Mouse (Mus musculus): ENCODE measurements around the gene Spata31d1d. TPM values are rescaled to one million over a fixed set of nuclear protein-coding genes. Genes with fewer than 3 reads are reported as not detected.
"Not testable (repeated sequence)": the region's sequence is repeated elsewhere in the genome, so short reads cannot be mapped to it uniquely, and the experiment has no call there.

Gene Spata31d1d
- polyA plus RNA-seq, 1 experiment from 2014 or later: not detected

- ATAC-seq: no peak
- no peak for DNase-seq (ENCODE audit: low spot score)
- no peaks in the 10 kb centered on the region for H3K27me3 ChIP-seq (replicated peaks; ENCODE audit: insufficient read depth, low read length)
- 100% methylated on average over 1 of the region's 1 CpGs for WGBS
- no peak overlapping the region for H3K4me3 ChIP-seq (ENCODE audit: low read depth, low read length)
- peaks cover 4% of the 10 kb centered on the region; the same call in 1 of the 2 replicates for H3K4me1 ChIP-seq (ENCODE audit: insufficient read depth, low read depth, low read length)
- H3K9ac ChIP-seq (replicated peaks; ENCODE audit: low read depth): no peak overlapping the region
- H3K36me3 ChIP-seq (ENCODE audit: insufficient read depth, low read length): no peaks in the 10 kb centered on the region
- 0 out of 2 replicates have a peak overlapping the region, but pooled peaks have one; percentile 47 for H3K27ac ChIP-seq (ENCODE audit: low read length)
- H3K4me2 ChIP-seq (replicated peaks; ENCODE audit: low read depth, low read length): no peak overlapping the region
- H3K9me3 ChIP-seq (ENCODE audit: low read length): no peaks in the 10 kb centered on the region
- TF ChIP-seq CTCF (IDR thresholded peaks at IDR 0.05) (no peak), EP300 (IDR thresholded peaks at IDR 0.05) (no peak)
Measured at GRCm38 (mm10) chr13:59719475-59719874, 12.1 kb downstream of the Spata31d1d start.

GRCm38 (mm10) chr13:59718857-59719440 lies 12.6 kb downstream of the Spata31d1d start:
- not testable (repeated sequence) for H3K36me3 ChIP-seq (ENCODE audit: insufficient read depth, low read length); H3K4me1 ChIP-seq (ENCODE audit: insufficient read depth, low read depth, low read length); H3K27me3 ChIP-seq (replicated peaks; ENCODE audit: insufficient read depth, low read length); H3K9me3 ChIP-seq (ENCODE audit: low read length); H3K4me2 ChIP-seq (replicated peaks; ENCODE audit: low read depth, low read length); H3K4me3 ChIP-seq (ENCODE audit: low read depth, low read length); H3K9ac ChIP-seq (replicated peaks; ENCODE audit: low read depth)
- 18% methylated on average over 6 of the region's 6 CpGs for WGBS
- 0 out of 2 replicates have a peak, but pooled peaks have one; percentile 19 for TF ChIP-seq EP300 (IDR thresholded peaks at IDR 0.05)
- H3K27ac ChIP-seq (ENCODE audit: low read length): 0 out of 2 replicates have a peak overlapping the region, but pooled peaks have one; percentile 47
- DNase-seq (ENCODE audit: low spot score) (peak; percentile 65), ATAC-seq (peak; percentile 94)

DNA sequence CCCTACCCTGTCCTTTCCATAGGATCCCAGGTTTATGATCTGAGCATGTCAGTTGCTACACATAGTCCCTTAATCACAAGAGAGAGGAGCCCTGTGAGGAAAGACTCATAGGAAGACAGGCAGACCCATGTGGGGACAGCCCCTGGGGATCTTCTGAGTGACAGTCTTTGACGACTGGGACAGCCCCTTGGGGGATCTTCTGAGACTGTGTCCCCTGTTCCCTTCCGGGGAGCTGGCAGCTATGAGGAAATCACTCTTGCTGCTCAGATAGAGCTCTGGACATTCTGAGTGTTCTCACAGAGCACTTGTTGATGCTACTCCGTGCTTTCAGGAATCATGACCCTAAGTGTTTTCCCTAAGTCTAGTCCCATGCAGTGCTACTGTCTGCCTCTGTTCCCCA lies 17.8 kb downstream of the Spata31d1d start:
- no peak for ATAC-seq
- Histone ChIP-seq H3K27ac (ENCODE audit: low read length) (no peak overlapping the region), H3K36me3 (ENCODE audit: insufficient read depth, low read length) (no peaks in the 10 kb centered on the region), H3K9me3 (ENCODE audit: low read length) (no peaks in the 10 kb centered on the region), H3K4me3 (ENCODE audit: low read depth, low read length) (no peak overlapping the region), H3K9ac (replicated peaks; ENCODE audit: low read depth) (no peak overlapping the region), H3K4me2 (replicated peaks; ENCODE audit: low read depth, low read length) (no peak overlapping the region), H3K4me1 (ENCODE audit: insufficient read depth, low read depth, low read length) (no peaks in the 10 kb centered on the region), H3K27me3 (replicated peaks; ENCODE audit: insufficient read depth, low read length) (no peaks in the 10 kb centered on the region)
- WGBS: 36% methylated on average over 3 of the region's 3 CpGs
- DNase-seq (ENCODE audit: low spot score): no peak
- TF ChIP-seq EP300 (IDR thresholded peaks at IDR 0.05) (no peak), CTCF (IDR thresholded peaks at IDR 0.05) (no peak)

GRCm38 (mm10) chr13:59711984-59712383 lies 19.6 kb downstream of the Spata31d1d start, which contains the start of gene Spata31d1b:
Gene Spata31d1b, plus strand, starts transcription at chr13:59712284.
- not testable (repeated sequence) for H3K27ac ChIP-seq (ENCODE audit: low read length); ATAC-seq; H3K36me3 ChIP-seq (ENCODE audit: insufficient read depth, low read length); H3K9me3 ChIP-seq (ENCODE audit: low read length); DNase-seq (ENCODE audit: low spot score); H3K9ac ChIP-seq (replicated peaks; ENCODE audit: low read depth); H3K4me1 ChIP-seq (ENCODE audit: insufficient read depth, low read depth, low read length); H3K4me3 ChIP-seq (ENCODE audit: low read depth, low read length); H3K4me2 ChIP-seq (replicated peaks; ENCODE audit: low read depth, low read length); H3K27me3 ChIP-seq (replicated peaks; ENCODE audit: insufficient read depth, low read length)
- 59% methylated on average over 3 of the region's 3 CpGs for WGBS

- Histone ChIP-seq H3K4me1 (ENCODE audit: insufficient read depth, low read depth, low read length) (no peaks in the 10 kb centered on the region), H3K36me3 (ENCODE audit: insufficient read depth, low read length) (no peaks in the 10 kb centered on the region), H3K4me2 (replicated peaks; ENCODE audit: low read depth, low read length) (no peak within 1 kb of the TSS), H3K4me3 (ENCODE audit: low read depth, low read length) (no peak within 1 kb of the TSS), H3K9me3 (ENCODE audit: low read length) (no peaks in the 10 kb centered on the region), H3K27ac (ENCODE audit: low read length) (no peak within 1 kb of the TSS), H3K27me3 (replicated peaks; ENCODE audit: insufficient read depth, low read length) (no peaks in the 10 kb centered on the region), H3K9ac (replicated peaks; ENCODE audit: low read depth) (no peak within 1 kb of the TSS)
- TF ChIP-seq EP300 (IDR thresholded peaks at IDR 0.05): no peak
- no peak for TF ChIP-seq CTCF (IDR thresholded peaks at IDR 0.05)
- DNase-seq (ENCODE audit: low spot score) (no peak), ATAC-seq (no peak)
- WGBS: 86% methylated on average over 15 of the region's 15 CpGs
Measured at GRCm38 (mm10) chr13:59710230-59710629, 21.3 kb downstream of the Spata31d1d start, which contains the start of gene Spata31d1a. Gene Spata31d1a, minus strand, starts transcription at chr13:59710330.

DNA sequence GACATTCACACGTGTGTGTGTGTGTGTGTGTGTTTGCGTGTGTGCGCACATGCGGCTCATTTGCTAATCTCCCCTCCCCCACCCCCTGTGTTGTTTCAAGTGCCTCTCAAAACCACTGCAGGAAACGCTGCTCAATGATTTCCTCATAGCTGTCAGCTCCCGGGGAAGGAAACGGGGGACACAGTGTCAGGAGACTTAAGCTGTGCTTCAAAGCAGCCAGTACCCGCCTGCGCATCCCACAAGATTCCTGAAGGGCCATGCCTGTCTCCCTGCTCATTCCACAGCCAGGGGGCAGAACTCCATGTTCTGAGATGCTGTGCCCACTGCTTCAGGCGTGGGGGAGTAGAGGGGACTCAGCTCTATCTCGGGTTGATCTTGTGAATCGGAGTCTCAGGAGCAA lies 27.0 kb downstream of the Spata31d1d start:
- Histone ChIP-seq H3K9ac (replicated peaks; ENCODE audit: low read depth) (no peak overlapping the region), H3K36me3 (ENCODE audit: insufficient read depth, low read length) (no peaks in the 10 kb centered on the region), H3K27me3 (replicated peaks; ENCODE audit: insufficient read depth, low read length) (no peaks in the 10 kb centered on the region), H3K4me3 (ENCODE audit: low read depth, low read length) (no peak overlapping the region), H3K27ac (ENCODE audit: low read length) (no peak overlapping the region), H3K9me3 (ENCODE audit: low read length) (no peaks in the 10 kb centered on the region), H3K4me2 (replicated peaks; ENCODE audit: low read depth, low read length) (peak overlapping the region; percentile 32), H3K4me1 (ENCODE audit: insufficient read depth, low read depth, low read length) (peaks cover 5% of the 10 kb centered on the region; the same call in 1 of the 2 replicates)
- TF ChIP-seq EP300 (IDR thresholded peaks at IDR 0.05) (peak; percentile 59; the same call in 1 of the 2 replicates), CTCF (IDR thresholded peaks at IDR 0.05) (peak; percentile 72)
- DNase-seq (ENCODE audit: low spot score): peak; percentile 77
- WGBS: 20% methylated on average over 12 of the region's 12 CpGs
- peak; percentile 80 for ATAC-seq
